Mouse (Mus musculus) G1E (cell line): ENCODE measurements around the gene Arhgap42.

Experiments used
- CTCF ChIP-seq: IDR thresholded peaks from 2 replicates; pipeline ENCODE4 v1.5.1; 2012; ENCODE audit warnings: low read depth, low read length, inconsistent platforms, mixed read lengths
- GATA1 ChIP-seq: IDR thresholded peaks from 2 replicates; pipeline ENCODE4 v1.6.1; 2012; ENCODE audit warnings: borderline replicate concordance, low read length, inconsistent platforms, mixed read lengths
- POLR2AphosphoS5 ChIP-seq: IDR thresholded peaks from 2 replicates; pipeline ENCODE4 v1.6.1; 2012; ENCODE audit warnings: low read depth, low read length, inconsistent platforms; ENCODE audit not compliant: insufficient replicate concordance
- TAL1 ChIP-seq: conservative IDR thresholded peaks from 2 replicates; pipeline ENCODE4 v1.6.1; 2012; ENCODE audit warnings: low read depth, low read length, inconsistent platforms, mixed read lengths

GRCm38 (mm10) chr9:9171146-9171816 is 67.6 kb downstream of the Arhgap42 start:
- TF ChIP-seq CTCF (no peak), POLR2AphosphoS5 (no peak), TAL1 (no peak), GATA1 (no peak)
